Mouse (Mus musculus) neural tube, postnatal 0 days (tissue): ENCODE measurements around the gene Pak1ip1. TPM values are rescaled to one million over a fixed set of nuclear protein-coding genes. Genes with fewer than 3 reads are reported as not detected.

Experiments
- polyA plus RNA-seq: library from polyadenylated mRNA; unstranded; fragments of >200 nt; fragmentation: Nextera tagmentation; extraction: Ambion mirVana; gene quantifications from 2 replicates; pipeline ENCODE4 v1.2.1, GENCODE M21; 2015

Pak1ip1 gene
- polyA plus RNA-seq = 47.3 and 48.0 TPM in 2 replicates

GRCm38 (mm10) chr13:41000926-41001639 is at the start of gene Pak1ip1:
Gene Pak1ip1, plus strand, starts transcription at chr13:41001023.

GRCm38 (mm10) chr13:41015829-41016634 is 15.2 kb downstream of the Pak1ip1 start, which contains the start of gene Tmem14c:
Gene Tmem14c, plus strand, starts transcription at chr13:41016292.

Other genes starting within 250 kb of the Pak1ip1 start
- gene Gcnt2, start 141.3 kb upstream of the Pak1ip1 start, polyA plus RNA-seq = 4.3 and 4.4 TPM in 2 replicates
- gene Tmem14c, start 15.3 kb downstream of the Pak1ip1 start, polyA plus RNA-seq = 151 and 160 TPM in 2 replicates
- 1.2 and 1.4 TPM in 2 replicates for gene Mak, start 78.7 kb downstream of the Pak1ip1 start, polyA plus RNA-seq
- not detected in 2 replicates for gene Gcm2, start 110.0 kb downstream of the Pak1ip1 start, polyA plus RNA-seq
- gene Sycp2l, start 113.3 kb downstream of the Pak1ip1 start, polyA plus RNA-seq = 0.08 TPM in 1 of 2 replicates, not detected in the other
- 28.1 and 30.3 TPM in 2 replicates for gene Elovl2, start 219.4 kb downstream of the Pak1ip1 start, polyA plus RNA-seq
- 31.0 and 32.6 TPM in 2 replicates for gene Smim13, start 248.8 kb downstream of the Pak1ip1 start, polyA plus RNA-seq